Mouse (Mus musculus): ENCODE data around the gene Gsg1. TPM values are rescaled to one million over a fixed set of nuclear protein-coding genes. Genes with fewer than 3 reads are reported as not detected.

The Gsg1 gene
- polyA plus RNA-seq, 1 experiment from 2014 or later: not detected

DNA sequence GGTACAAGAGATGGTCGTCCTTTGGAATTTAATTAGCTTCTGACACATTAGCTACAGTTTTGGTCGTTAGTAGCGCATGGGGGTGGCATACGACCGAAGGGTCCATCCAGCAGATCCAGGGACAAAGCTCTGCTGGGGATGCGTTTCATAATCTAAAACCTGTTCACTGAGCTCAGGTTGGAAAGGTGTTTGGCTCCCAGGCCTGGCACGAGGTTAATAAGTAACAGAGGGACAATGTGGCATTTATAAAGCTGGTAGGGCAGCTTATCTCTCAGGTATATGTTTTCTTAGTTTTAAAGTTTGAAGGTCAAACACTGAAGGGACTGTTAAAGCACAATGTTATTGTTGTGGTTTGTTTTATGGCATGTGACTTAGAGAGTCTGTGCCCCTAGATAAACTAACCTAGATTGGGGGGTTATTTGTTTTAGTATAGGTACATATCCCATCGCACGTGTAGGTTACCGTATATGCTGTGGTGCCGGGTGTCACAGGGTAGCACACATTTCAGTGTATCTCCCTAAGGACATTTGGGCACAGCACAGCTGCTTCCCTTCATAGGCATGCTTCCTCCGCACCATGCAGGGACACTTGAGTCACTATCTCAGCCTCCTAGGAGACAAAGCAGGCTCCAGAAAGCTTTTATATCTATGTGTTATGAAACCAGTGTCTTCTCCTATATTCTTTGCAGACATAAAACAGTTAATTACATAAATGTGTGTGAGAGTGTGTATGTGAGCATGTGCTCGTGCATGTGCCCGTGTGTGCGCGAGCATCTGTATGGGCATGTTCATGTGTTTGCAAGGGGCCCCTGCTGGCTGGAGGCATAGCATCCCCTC, 53.8 kb downstream of the Gsg1 start:
- no peaks in the 10 kb centered on the region for H3K27me3 ChIP-seq (replicated peaks)
- no peak overlapping the region for H3K4me2 ChIP-seq
- no peak overlapping the region for H3K27ac ChIP-seq
- H3K4me3 ChIP-seq: no peak overlapping the region
- no peaks in the 10 kb centered on the region for H3K36me3 ChIP-seq (replicated peaks)
- 88% methylated on average over 16 of the region's 16 CpGs for WGBS
- ATAC-seq (replicated peaks): no peak
- H3K9ac ChIP-seq: no peak overlapping the region
- H3K9me3 ChIP-seq: no peaks in the 10 kb centered on the region
- peaks cover 21% of the 10 kb centered on the region for H3K4me1 ChIP-seq

DNA sequence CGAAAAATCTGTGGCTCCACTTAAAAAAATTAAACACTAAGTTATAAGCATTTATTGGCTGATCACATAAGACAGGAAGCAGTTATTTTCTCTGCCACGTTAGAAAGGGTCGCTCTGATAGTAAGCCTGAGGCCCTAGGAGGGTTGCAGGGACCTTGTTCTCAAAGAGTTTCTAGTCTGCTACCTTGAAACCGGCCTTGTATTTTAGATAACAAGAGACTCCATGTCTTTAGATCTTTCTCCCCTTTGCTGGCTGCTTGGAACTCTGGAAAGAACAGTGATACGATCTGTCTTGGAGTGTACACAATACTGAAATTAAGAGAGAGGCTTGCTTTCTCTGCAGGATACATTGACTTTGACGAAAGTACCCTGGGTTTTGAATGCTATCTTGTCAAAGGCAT, 55.4 kb downstream of the Gsg1 start:
- H3K27me3 ChIP-seq (replicated peaks): no peaks in the 10 kb centered on the region
- peak overlapping the region; percentile 96 for H3K4me2 ChIP-seq
- no peaks in the 10 kb centered on the region for H3K9me3 ChIP-seq
- no peak for ATAC-seq (replicated peaks)
- peak overlapping the region; percentile 89 for H3K4me3 ChIP-seq
- H3K9ac ChIP-seq: peak overlapping the region; percentile 86
- peak overlapping the region; percentile 86 for H3K27ac ChIP-seq
- H3K36me3 ChIP-seq (replicated peaks): no peaks in the 10 kb centered on the region
- H3K4me1 ChIP-seq: peaks cover 22% of the 10 kb centered on the region
- WGBS: 40% methylated on average over 6 of the region's 6 CpGs

GRCm38 (mm10) chr6:135197921-135198532, 56.1 kb downstream of the Gsg1 start, which contains the start of the genes Fam234b and Hebp1:
Gene Fam234b (plus strand): TSS chr6:135197977.
Gene Hebp1 (minus strand): TSS chr6:135198022.
- H3K9me3 ChIP-seq: no peaks in the 10 kb centered on the region
- peak within 1 kb of the TSS; percentile 96 for H3K4me2 ChIP-seq
- H3K27ac ChIP-seq: peak within 1 kb of the TSS; percentile 86
- peak; percentile 96 for ATAC-seq (replicated peaks)
- H3K36me3 ChIP-seq (replicated peaks): no peaks in the 10 kb centered on the region
- H3K27me3 ChIP-seq (replicated peaks): no peaks in the 10 kb centered on the region
- H3K4me3 ChIP-seq: peak within 1 kb of the TSS; percentile 89
- peak within 1 kb of the TSS; percentile 86 for H3K9ac ChIP-seq
- peaks cover 24% of the 10 kb centered on the region for H3K4me1 ChIP-seq
- WGBS: under 1% methylated on average over 52 of the region's 52 CpGs

DNA sequence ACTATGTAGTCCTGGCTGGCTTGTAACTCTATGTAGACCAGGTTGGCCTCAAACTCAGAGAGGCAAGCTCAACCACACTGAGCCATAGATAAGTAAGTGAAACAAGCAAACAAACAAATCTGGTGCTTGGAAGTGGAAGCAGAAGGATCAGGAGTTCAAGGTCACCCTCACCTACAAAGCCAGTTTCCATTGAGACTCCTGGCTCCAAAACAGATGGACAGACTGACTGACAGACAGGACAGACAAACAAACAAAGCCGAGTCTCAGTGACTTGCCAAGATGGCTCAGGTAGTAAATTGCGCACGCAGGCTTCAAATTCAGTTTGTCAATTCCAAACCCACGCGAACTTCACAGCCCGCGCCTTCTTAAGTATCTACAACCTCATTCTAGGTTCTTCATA, 56.7 kb downstream of the Gsg1 start:
- peaks cover 24% of the 10 kb centered on the region for H3K4me1 ChIP-seq
- H3K36me3 ChIP-seq (replicated peaks): no peaks in the 10 kb centered on the region
- peak overlapping the region; percentile 86 for H3K27ac ChIP-seq
- no peaks in the 10 kb centered on the region for H3K27me3 ChIP-seq (replicated peaks)
- peak overlapping the region; percentile 96 for H3K4me2 ChIP-seq
- H3K9me3 ChIP-seq: no peaks in the 10 kb centered on the region
- WGBS: 22% methylated on average over 7 of the region's 7 CpGs
- peak overlapping the region; percentile 86 for H3K9ac ChIP-seq
- peak overlapping the region; percentile 89 for H3K4me3 ChIP-seq
- no peak for ATAC-seq (replicated peaks)

DNA sequence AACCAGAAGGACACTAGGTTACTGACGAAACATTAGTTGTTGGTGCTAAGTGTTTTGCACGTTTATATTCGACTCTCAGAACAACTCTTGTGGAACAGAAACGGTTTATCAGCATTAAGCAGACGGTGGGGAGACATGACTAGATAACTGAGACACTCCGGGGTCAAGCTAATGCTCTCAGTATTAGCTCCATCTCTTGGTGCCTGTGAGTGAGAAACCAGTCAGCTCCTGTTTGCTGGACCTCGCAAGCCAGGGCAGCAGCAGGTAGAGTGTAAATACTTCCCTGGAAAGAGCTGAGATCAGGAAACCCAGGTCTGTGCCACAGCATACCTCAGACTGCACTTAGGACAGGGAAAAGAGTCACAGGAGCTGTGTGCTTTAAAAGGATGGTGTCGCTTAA, 57.4 kb downstream of the Gsg1 start:
- no peak overlapping the region for H3K27ac ChIP-seq
- WGBS: 84% methylated on average over 8 of the region's 8 CpGs
- H3K4me1 ChIP-seq: peaks cover 24% of the 10 kb centered on the region
- ATAC-seq (replicated peaks): no peak
- H3K9me3 ChIP-seq: no peaks in the 10 kb centered on the region
- H3K4me3 ChIP-seq: no peak overlapping the region
- H3K4me2 ChIP-seq: no peak overlapping the region
- H3K9ac ChIP-seq: no peak overlapping the region
- H3K36me3 ChIP-seq (replicated peaks): no peaks in the 10 kb centered on the region
- H3K27me3 ChIP-seq (replicated peaks): no peaks in the 10 kb centered on the region

- H3K9me3 ChIP-seq: no peaks in the 10 kb centered on the region
- H3K4me2 ChIP-seq: no peak overlapping the region
- H3K27me3 ChIP-seq (replicated peaks): no peaks in the 10 kb centered on the region
- H3K9ac ChIP-seq: no peak overlapping the region
- peaks cover 23% of the 10 kb centered on the region for H3K4me1 ChIP-seq
- 80% methylated on average over 4 of the region's 4 CpGs for WGBS
- H3K4me3 ChIP-seq: no peak overlapping the region
- H3K27ac ChIP-seq: no peak overlapping the region
- H3K36me3 ChIP-seq (replicated peaks): no peaks in the 10 kb centered on the region
- no peak for ATAC-seq (replicated peaks)
Observed at GRCm38 (mm10) chr6:135194907-135195306, 59.2 kb downstream of the Gsg1 start.

- Histone ChIP-seq H3K4me3 (no peak overlapping the region), H3K36me3 (replicated peaks) (no peaks in the 10 kb centered on the region), H3K4me2 (no peak overlapping the region), H3K27ac (no peak overlapping the region), H3K27me3 (replicated peaks) (no peaks in the 10 kb centered on the region), H3K4me1 (peaks cover 11% of the 10 kb centered on the region), H3K9me3 (no peaks in the 10 kb centered on the region), H3K9ac (no peak overlapping the region)
- WGBS: 16% methylated on average over 4 of the region's 4 CpGs
- no peak for ATAC-seq (replicated peaks)
Observed at GRCm38 (mm10) chr6:135193733-135194132, 60.4 kb downstream of the Gsg1 start.

DNA sequence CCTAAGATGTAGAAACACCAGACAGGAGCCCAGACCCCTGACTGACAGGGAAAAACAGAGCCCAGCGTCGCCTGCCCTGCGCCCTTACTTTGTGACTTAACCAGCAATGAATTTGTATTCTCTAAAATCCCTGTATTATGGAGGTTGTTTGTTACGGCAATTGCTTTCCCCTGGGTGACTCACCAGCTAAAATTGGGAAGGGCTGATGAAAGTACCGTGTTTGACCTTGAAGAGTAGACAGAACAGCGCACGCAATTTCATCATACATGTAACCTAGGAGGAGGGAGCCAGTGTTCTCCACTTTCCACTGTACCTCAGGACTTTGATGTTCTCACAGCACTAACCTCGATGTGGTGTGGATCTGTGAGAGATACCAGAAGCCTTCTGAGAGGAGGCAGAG, 61.2 kb downstream of the Gsg1 start:
- Histone ChIP-seq H3K4me2 (no peak overlapping the region), H3K4me3 (no peak overlapping the region), H3K36me3 (replicated peaks) (no peaks in the 10 kb centered on the region), H3K27me3 (replicated peaks) (no peaks in the 10 kb centered on the region), H3K27ac (no peak overlapping the region), H3K9ac (no peak overlapping the region), H3K9me3 (no peaks in the 10 kb centered on the region), H3K4me1 (peaks cover 6% of the 10 kb centered on the region; the same call in 1 of the 2 replicates)
- WGBS: 71% methylated on average over 8 of the region's 8 CpGs
- no peak for ATAC-seq (replicated peaks)

DNA sequence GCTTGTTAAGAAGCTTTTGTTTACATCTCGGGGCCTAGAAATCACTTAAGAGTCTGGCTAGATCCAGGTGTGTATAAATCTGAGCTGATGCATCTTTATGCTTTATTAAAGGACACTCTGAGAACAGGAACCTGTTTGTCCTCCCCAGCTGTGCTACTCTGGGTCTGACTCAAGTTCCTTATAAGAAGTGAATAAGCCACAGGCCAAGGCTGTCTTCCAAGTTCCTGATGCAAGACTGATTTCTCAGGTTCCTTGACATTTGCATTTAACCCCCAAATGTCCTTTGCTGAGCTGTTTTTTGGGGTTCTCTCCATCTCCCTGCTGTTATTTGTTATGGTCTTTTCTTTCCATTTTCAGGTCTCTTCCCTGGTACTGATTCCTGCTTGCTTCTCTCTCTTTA, 62.2 kb downstream of the Gsg1 start:
- WGBS: 79% methylated on average over 1 of the region's 1 CpGs
- no peak for ATAC-seq (replicated peaks)
- Histone ChIP-seq H3K27me3 (replicated peaks) (no peaks in the 10 kb centered on the region), H3K9ac (no peak overlapping the region), H3K4me1 (peaks cover 2% of the 10 kb centered on the region; the same call in 1 of the 2 replicates), H3K4me3 (no peak overlapping the region), H3K9me3 (no peaks in the 10 kb centered on the region), H3K27ac (no peak overlapping the region), H3K4me2 (no peak overlapping the region), H3K36me3 (replicated peaks) (no peaks in the 10 kb centered on the region)

GRCm38 (mm10) chr6:135190122-135190521, 64.0 kb downstream of the Gsg1 start:
- Histone ChIP-seq H3K9me3 (no peaks in the 10 kb centered on the region), H3K4me2 (no peak overlapping the region), H3K4me3 (no peak overlapping the region), H3K36me3 (replicated peaks) (no peaks in the 10 kb centered on the region), H3K9ac (no peak overlapping the region), H3K27me3 (replicated peaks) (no peaks in the 10 kb centered on the region), H3K4me1 (peaks cover 2% of the 10 kb centered on the region; the same call in 1 of the 2 replicates), H3K27ac (no peak overlapping the region)
- 51% methylated on average over 6 of the region's 6 CpGs for WGBS
- no peak for ATAC-seq (replicated peaks)

DNA sequence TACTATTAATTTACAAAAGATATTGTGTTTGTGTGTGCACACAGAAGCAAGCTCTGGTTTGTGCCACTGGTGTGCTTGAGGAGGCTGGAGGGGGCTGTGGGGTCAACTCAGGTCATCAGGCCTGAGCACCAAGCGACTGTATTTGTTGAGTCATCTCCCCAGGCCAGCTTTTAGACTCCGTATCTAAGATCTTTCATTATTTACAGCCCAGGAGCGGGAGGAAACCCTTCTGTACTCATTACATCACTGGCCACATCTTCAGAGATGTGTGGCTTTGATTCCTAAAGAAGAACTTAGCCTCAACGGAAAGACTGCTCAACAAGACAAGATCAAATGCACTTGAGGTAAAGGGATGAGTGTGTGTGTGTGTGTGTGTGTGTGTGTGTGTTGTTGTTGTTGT, 65.5 kb downstream of the Gsg1 start:
- no peak for ATAC-seq (replicated peaks)
- H3K4me3 ChIP-seq: no peak overlapping the region

More for the DNA sequence above, 65.5 kb downstream of the Gsg1 start:
- Histone ChIP-seq H3K9me3 (no peaks in the 10 kb centered on the region), H3K4me1 (peaks cover 1% of the 10 kb centered on the region; the same call in 1 of the 2 replicates), H3K27me3 (replicated peaks) (no peaks in the 10 kb centered on the region), H3K9ac (no peak overlapping the region), H3K4me2 (no peak overlapping the region), H3K27ac (no peak overlapping the region), H3K36me3 (replicated peaks) (no peaks in the 10 kb centered on the region)
- 77% methylated on average over 4 of the region's 4 CpGs for WGBS
